ENCODE assay signal across 11 mouse cellular contexts in genomic region chr16:95449361-95449725, GRCm38 (mm10).
DNase-seq lines count a peak whose midpoint lies in the region; ATAC-seq and TF ChIP-seq lines count a peak whose summit lies in the region.
"Had no signal": no experiment of that assay in that cellular context is flagged by ENCODE, and none has a peak within 500 bp of the region (broad histone marks: within the 10 kb centered on the region; RNA-seq: fewer than 3 reads in every experiment).

No protein-coding gene starts in this region.

- TF ChIP-seq CTCF in layer of hippocampus, adult 2 months (conservative IDR thresholded peaks at IDR 0.05), result peak; percentile 37

- no peaks in the 10 kb centered on the region for H3K27me3 ChIP-seq in hindbrain, embryonic 12.5 days
- H3K27me3 ChIP-seq: forebrain, embryonic 13.5 days had no signal

- WGBS in hindbrain, embryonic 12.5 days, result 76% methylated on average over 5 of the region's 5 CpGs

- no peak overlapping the region for H3K9ac ChIP-seq in hindbrain, embryonic 12.5 days
- H3K9ac ChIP-seq: forebrain, embryonic 13.5 days had no signal

- DNase-seq in layer of hippocampus, adult 2 months (ENCODE audit: low spot score in 2 of 2), result no peak
- DNase-seq in layer of hippocampus, adult 9-10 months (ENCODE audit: low spot score), result no peak
- DNase-seq in kidney, postnatal 14 days, result peak; percentile 63
- DNase-seq in gastrocnemius, postnatal 4 days (ENCODE audit: low spot score in 2 of 2), result no peak
- DNase-seq: cerebellum, adult 11-12 months had no signal

- H3K27ac ChIP-seq in layer of hippocampus, adult 2 months, result 0 out of 2 replicates have a peak overlapping the region, but pooled peaks have one; percentile 53
- H3K27ac ChIP-seq in hindbrain, embryonic 12.5 days, result no peak overlapping the region
- H3K27ac ChIP-seq: forebrain, embryonic 13.5 days; hindbrain, postnatal 0 days had no signal

- H3K4me2 ChIP-seq in hindbrain, embryonic 12.5 days (replicated peaks), result no peak overlapping the region
- H3K4me2 ChIP-seq: forebrain, embryonic 13.5 days had no signal

- no peaks in the 10 kb centered on the region; the same call in 1 of the 2 replicates for H3K4me1 ChIP-seq in hindbrain, embryonic 12.5 days
- H3K4me1 ChIP-seq: forebrain, embryonic 13.5 days had no signal

- no peaks in the 10 kb centered on the region for H3K36me3 ChIP-seq in hindbrain, embryonic 12.5 days

- no peak overlapping the region for H3K4me3 ChIP-seq in layer of hippocampus, adult 2 months
- no peak overlapping the region for H3K4me3 ChIP-seq in hindbrain, embryonic 12.5 days
- H3K4me3 ChIP-seq: forebrain, embryonic 13.5 days had no signal

- no peaks in the 10 kb centered on the region for H3K9me3 ChIP-seq in hindbrain, embryonic 12.5 days (replicated peaks)
- H3K9me3 ChIP-seq: forebrain, embryonic 13.5 days had no signal

- peak; percentile 56 for ATAC-seq in common myeloid progenitor, adult 5-6 weeks (replicated peaks; ENCODE audit: low read depth, poor library complexity, severe bottlenecking)
- ATAC-seq in megakaryocyte-erythroid progenitor cell, adult 5-6 weeks (replicated peaks; ENCODE audit: low FRiP score, low TSS enrichment, poor library complexity, severe bottlenecking), result peak; percentile 47
- no peak for ATAC-seq in hindbrain, embryonic 12.5 days (ENCODE audit: low FRiP score)
- ATAC-seq in monocyte, adult 5-6 weeks (replicated peaks; ENCODE audit: insufficient number of reproducible peaks, low FRiP score, low TSS enrichment, poor library complexity, severe bottlenecking), result no peak
- ATAC-seq: forebrain, embryonic 13.5 days; hindbrain, postnatal 0 days had no signal

Comparison
In these comparisons a context has a peak if more than half of its experiments do, and no peak if none do; other contexts are left out.
1. ATAC-seq: peak in common myeloid progenitor, adult 5-6 weeks (single experiment) and megakaryocyte-erythroid progenitor cell, adult 5-6 weeks (single experiment); none in hindbrain, embryonic 12.5 days (single experiment) and monocyte, adult 5-6 weeks (single experiment).